Mouse (Mus musculus) liver, adult (tissue): ENCODE data around the gene Hoxc10.

Experiments used
- GATA4 ChIP-seq: IDR thresholded peaks from 2 replicates; pipeline ENCODE4 v1.6.1; 2014; ENCODE audit warnings: mild to moderate bottlenecking, low read length; ENCODE audit not compliant: insufficient replicate concordance

Gene Hoxc10

DNA sequence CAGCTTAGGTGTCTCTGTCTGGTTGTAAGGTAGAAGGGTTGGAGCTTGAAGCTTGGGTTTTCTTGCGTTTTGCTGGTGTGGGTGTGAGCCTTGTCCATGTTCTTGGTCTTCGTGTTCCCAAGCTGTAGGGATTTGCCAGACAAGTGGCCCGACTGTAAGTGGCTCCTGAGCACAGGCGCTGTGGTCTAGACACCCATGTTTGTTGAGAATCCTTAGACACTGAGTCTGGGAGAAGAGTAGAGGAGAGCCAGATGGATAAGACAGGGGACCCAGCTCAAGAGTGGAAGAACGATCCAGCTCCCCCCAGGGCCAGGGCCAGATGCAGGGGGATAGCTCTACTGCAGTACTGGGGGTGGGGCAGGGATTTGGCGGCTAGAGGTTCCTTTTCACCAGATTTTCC lies 6.2 kb downstream of the Hoxc10 start:
- no peak for TF ChIP-seq GATA4

DNA sequence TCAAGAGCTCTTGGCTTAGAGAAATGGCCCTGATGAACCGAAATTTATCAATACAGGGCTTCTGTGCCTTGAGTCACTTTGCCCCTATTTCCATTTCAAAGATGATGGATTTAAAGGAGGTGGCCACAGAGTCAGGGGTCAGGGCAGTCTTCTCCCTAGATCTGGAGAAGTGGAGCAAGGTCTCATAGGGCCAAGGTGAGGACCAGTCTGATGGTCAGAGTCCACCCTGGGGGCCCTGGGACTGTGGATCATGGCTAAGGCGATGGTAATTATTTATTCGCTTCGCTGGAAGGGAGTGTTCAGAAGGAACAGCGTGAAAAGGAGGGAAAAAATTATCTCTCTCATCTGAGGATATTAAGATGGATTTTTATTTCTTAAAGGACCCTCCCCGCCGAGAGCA lies 8.4 kb downstream of the Hoxc10 start:
- TF ChIP-seq GATA4 = no peak

GRCm38 (mm10) chr15:102975688-102976111 lies 9.1 kb downstream of the Hoxc10 start:
- no peak for TF ChIP-seq GATA4

- TF ChIP-seq GATA4 = no peak
These were observed 9.6 kb downstream of the Hoxc10 start, which contains the start of gene Hoxc9 for GRCm38 (mm10) chr15:102976171-102976570. Gene Hoxc9, plus strand, starts transcription at chr15:102976439.

DNA sequence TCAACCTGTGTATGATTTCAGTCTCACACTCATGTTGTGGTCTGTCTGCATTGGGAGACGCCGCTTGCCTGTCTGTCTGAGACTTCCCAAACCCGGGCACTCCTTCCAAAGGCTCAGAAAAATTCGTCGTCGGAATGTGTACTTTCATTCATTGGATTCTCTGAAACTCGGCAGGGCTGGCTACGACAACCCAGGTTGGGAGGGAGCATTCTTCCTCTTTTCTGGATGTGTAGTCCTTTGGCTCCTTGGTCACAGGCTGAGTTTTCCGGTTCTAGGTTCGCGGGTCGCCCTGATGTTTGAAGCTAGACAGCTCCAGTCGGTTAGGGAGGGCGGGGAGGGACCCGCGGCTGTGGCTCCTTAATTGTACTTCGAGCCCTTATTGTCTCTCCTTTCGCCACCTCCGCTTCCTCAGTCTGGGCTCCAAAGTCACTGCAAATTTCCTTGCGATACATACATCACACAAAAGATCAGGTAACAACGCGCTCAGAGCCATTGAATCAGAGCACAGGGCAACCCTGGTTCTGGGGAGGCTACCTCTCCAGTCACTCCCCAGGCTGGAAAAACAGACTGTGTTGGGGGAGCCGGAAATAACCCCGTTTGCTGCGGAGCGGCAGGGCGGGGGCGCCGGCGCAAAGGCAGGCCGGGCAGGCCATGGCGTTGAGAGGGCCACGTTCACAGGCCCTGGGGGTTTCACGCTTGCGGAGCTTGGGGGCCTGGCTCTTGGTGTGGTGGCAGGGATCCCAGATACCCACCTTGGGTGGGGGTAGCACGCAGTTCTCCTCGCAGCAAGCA lies 10.2 kb downstream of the Hoxc10 start:
- no peak for TF ChIP-seq GATA4

GRCm38 (mm10) chr15:102977423-102977974 lies 10.9 kb downstream of the Hoxc10 start:
- no peak for TF ChIP-seq GATA4

- TF ChIP-seq GATA4 = no peak
These were observed 12.3 kb downstream of the Hoxc10 start for GRCm38 (mm10) chr15:102978615-102979515.

- no peak for TF ChIP-seq GATA4
These were observed 13.3 kb downstream of the Hoxc10 start for GRCm38 (mm10) chr15:102979936-102980335.

GRCm38 (mm10) chr15:102980352-102980751 lies 13.8 kb downstream of the Hoxc10 start:
- no peak for TF ChIP-seq GATA4

DNA sequence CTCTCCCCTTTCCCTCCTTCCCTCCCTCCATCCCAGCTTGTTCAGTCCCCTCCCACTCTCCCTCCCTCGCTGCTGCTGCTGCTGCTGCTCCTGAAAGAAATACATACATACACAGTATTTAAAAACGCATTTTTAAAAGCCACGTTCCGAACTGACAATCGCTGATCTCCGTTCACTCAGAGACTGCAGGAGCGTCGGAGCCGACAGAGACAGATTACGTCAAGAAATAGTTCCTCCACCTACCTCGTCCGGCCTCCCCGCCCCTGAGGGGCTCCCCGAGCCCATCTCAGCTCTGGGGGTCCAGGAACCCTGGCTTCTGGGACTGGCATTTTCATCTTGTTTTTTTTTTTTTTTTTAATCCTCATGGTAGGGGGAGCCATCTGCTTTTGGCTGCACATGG lies 14.3 kb downstream of the Hoxc10 start:
- no peak for TF ChIP-seq GATA4

DNA sequence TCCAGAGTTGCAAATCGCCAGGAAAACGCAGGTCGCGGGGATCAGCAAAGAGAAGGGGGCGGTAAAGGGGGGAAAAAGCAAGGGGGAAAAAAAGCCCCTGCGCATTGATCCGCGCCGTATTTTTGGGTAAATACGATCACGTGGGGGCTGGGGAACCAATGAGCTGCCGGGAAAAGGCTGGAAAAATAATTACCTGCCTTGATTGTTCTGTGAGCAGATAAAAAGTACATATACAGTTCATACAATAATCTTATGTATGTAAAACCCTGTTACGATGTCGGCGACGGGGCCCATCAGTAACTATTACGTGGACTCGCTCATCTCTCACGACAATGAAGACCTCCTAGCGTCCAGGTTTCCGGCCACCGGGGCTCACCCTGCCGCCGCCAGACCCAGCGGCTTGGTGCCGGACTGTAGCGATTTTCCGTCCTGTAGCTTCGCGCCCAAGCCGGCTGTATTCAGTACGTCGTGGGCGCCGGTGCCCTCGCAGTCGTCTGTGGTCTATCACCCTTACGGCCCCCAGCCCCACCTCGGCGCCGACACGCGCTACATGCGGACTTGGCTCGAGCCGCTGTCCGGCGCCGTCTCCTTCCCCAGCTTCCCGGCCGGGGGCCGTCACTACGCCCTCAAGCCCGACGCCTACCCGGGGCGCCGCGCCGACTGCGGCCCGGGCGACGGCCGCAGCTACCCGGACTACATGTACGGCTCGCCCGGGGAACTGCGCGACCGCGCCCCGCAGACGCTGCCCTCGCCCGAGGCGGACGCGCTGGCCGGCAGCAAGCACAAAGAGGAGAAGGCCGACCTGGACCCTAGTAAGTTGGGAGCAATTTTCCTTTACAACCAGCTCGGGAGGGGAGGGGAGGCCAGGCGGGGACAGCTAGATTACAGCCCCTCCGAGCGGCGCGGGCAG lies 15.0 kb downstream of the Hoxc10 start:
- TF ChIP-seq GATA4 = no peak

DNA sequence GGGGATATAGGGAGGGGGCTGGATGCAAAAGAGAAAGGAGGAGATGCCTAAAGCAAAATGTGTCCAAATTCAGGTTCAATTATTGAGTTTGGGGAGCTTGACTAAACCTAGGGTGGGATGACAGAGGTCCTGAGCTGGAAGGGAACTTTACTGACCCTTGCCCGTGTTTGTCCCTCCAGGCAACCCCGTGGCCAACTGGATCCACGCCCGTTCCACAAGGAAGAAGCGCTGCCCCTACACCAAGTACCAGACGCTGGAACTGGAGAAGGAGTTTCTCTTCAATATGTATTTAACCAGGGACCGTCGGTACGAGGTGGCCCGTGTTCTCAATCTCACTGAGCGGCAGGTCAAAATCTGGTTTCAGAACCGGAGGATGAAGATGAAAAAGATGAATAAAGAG lies 17.1 kb downstream of the Hoxc10 start:
- TF ChIP-seq GATA4 = no peak

DNA sequence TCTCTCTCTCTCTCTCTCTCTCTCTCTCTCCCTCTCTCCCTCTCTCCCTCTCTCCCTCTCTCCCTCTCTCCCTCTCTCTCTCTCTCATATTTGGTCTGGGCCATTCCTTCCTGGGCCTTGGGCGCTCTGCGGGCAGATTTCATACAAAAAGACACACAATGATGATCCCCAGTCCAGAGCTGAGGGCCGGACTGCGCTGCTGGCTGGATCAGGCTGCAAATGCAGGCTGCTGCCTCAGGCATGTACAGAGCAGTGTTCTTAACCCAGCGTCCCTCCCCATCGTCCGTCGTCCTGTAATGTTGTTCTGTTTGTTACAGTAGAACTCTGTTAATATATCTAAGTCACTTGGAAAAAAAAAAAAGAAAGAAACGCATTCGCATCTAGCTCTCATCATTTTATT lies 17.9 kb downstream of the Hoxc10 start:
- TF ChIP-seq GATA4 = no peak

GRCm38 (mm10) chr15:102984925-102985324 lies 18.3 kb downstream of the Hoxc10 start:
- no peak for TF ChIP-seq GATA4

DNA sequence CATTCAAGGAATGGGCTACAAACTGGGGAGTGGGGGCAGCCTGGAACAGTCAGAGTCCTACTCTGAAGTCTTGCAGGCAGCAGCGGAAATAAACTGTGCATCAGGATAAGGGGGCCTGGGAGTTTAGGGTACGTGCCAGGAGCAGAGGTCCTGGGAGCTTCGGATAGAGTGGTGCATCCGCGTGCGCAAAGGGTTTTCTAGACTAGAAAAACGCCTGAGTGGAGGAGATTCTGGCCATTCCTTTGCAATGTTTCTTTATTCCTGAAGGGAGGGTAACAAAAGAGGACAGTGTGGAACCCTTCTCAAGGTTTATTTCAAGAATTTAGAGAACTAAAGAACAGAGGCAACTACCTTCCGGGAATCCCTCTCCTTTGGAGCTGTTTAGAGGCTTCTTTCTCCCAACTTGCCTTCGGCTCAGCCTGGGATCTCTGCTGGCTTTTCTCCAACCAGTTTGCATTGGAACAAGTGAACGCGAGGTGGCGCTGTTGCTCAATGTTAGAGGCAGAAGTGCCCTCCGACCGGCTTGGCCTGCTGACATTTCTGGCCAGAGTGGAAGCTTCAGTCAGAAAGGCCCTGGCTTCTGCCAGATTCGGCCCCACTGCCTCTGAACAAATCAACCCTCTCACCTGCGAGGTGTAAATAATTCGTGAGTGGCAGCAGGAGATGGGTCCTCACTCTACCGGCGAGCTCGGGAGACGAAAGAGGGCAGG lies 20.7 kb downstream of the Hoxc10 start:
- no peak for TF ChIP-seq GATA4

GRCm38 (mm10) chr15:102988078-102988477 lies 21.5 kb downstream of the Hoxc10 start:
- no peak for TF ChIP-seq GATA4
